Mouse (Mus musculus): Measurements from ENCODE around the gene Olfr733. TPM values are rescaled to one million over a fixed set of nuclear protein-coding genes. Genes with fewer than 3 reads are reported as not detected.

Gene Olfr733
- total RNA-seq (2012; rRNA removed) (not detected in 2 replicates), total RNA-seq (2014; rRNA removed) (not detected in 2 replicates), polyA plus RNA-seq (2012; ENCODE audit: insufficient read length, low read depth) (not detected in 2 replicates)

- TF ChIP-seq BHLHE40 (IDR thresholded peaks at IDR 0.05; ENCODE audit: low read depth, low read length) (no peak), USF1 (IDR thresholded peaks at IDR 0.05; ENCODE audit: low read depth, low read length) (no peak), MEF2A (IDR thresholded peaks at IDR 0.05; ENCODE audit: borderline replicate concordance, low read depth, low read length) (no peak), JUND (conservative IDR thresholded peaks at IDR 0.05; ENCODE audit: low read depth, low read length) (no peak), KAT2A (IDR thresholded peaks at IDR 0.05; ENCODE audit: insufficient replicate concordance, low read length) (no peak), JUN (IDR thresholded peaks at IDR 0.05; ENCODE audit: insufficient read depth, low read depth, low read length) (no peak), CHD1 (IDR thresholded peaks at IDR 0.05; ENCODE audit: low read depth, low read length) (no peak)
Observed at GRCm38 (mm10) chr14:50301422-50301821, at the start of gene Olfr733. Olfr733 (minus strand) TSS chr14:50301522.

GRCm38 (mm10) chr14:50348796-50349195, 47.5 kb upstream of the Olfr733 start, which contains the start of gene Olfr735:
Olfr735 (minus strand) TSS chr14:50348872.
- Histone ChIP-seq H3K27me3 (replicated peaks) (peaks cover 6% of the 10 kb centered on the region), H3K4me3 (replicated peaks in 1 of 3; ENCODE audit: low read depth in 2 of 3, low read length in 2 of 3, poor library complexity in 1 of 3) (no peak within 1 kb of the TSS), H3K27ac (ENCODE audit: insufficient read depth, low read depth) (no peak within 1 kb of the TSS), H3K4me2 (ENCODE audit: insufficient read depth, low read depth, poor library complexity, severe bottlenecking) (no peak within 1 kb of the TSS), H3K9ac (ENCODE audit: insufficient read depth, low read depth) (no peak within 1 kb of the TSS), H3K9me3 (replicated peaks; ENCODE audit: low read length) (no peaks in the 10 kb centered on the region), H3K4me1 (ENCODE audit: control insufficient read depth in 1 of 2, insufficient read depth in 2 of 2) (no peaks in the 10 kb centered on the region), H3K36me3 (replicated peaks in 1 of 2; ENCODE audit: control insufficient read depth in 1 of 2, insufficient read depth in 1 of 2, low read length in 1 of 2) (no peaks in the 10 kb centered on the region), H3K79me2 (replicated peaks; ENCODE audit: control insufficient read depth, extremely low read depth, insufficient read depth, poor library complexity, severe bottlenecking) (no peaks in the 10 kb centered on the region)
- no peak for TF ChIP-seq GABPA (IDR thresholded peaks at IDR 0.05; ENCODE audit: insufficient replicate concordance, low read depth, low read length)
- no peak for TF ChIP-seq BHLHE40 (IDR thresholded peaks at IDR 0.05; ENCODE audit: low read depth, low read length)
- no peak for TF ChIP-seq CHD1 (IDR thresholded peaks at IDR 0.05; ENCODE audit: low read depth, low read length)
- no peak for TF ChIP-seq HCFC1 (IDR thresholded peaks at IDR 0.05; ENCODE audit: low read depth, low read length)
- TF ChIP-seq CTCF (conservative IDR thresholded peaks at IDR 0.05 in 1 of 2, IDR thresholded peaks at IDR 0.05 in 1 of 2; ENCODE audit: low read depth in 2 of 2, low read length in 2 of 2) = no peak
- TF ChIP-seq USF1 (IDR thresholded peaks at IDR 0.05; ENCODE audit: low read depth, low read length) = no peak
- TF ChIP-seq MYC (IDR thresholded peaks at IDR 0.05; ENCODE audit: low read depth, low read length) = no peak
- no peak for TF ChIP-seq ZC3H11A (IDR thresholded peaks at IDR 0.05; ENCODE audit: low read depth, low read length)
- dilution Hi-C loops (cut with MboI; ENCODE audit: extremely low pct_ligation_motif_present, extremely low pct_unique_long_range_greater_than_20kb, low sequenced_read_pairs) (no loop called here), in situ Hi-C loops (cut with MboI; ENCODE audit: low pct_ligation_motif_present, low pct_unique_long_range_greater_than_20kb, low sequenced_read_pairs) (no loop called here)
- no peak for DNase-seq (ENCODE audit: extremely low read depth)

More at GRCm38 (mm10) chr14:50301422-50301821, at the start of gene Olfr733:
- no peak within 1 kb of the TSS for H3K9ac ChIP-seq (ENCODE audit: insufficient read depth, low read depth)
- in situ Hi-C loops (cut with MboI; ENCODE audit: low pct_ligation_motif_present, low pct_unique_long_range_greater_than_20kb, low sequenced_read_pairs) (no loop called here), dilution Hi-C loops (cut with MboI; ENCODE audit: extremely low pct_ligation_motif_present, extremely low pct_unique_long_range_greater_than_20kb, low sequenced_read_pairs) (no loop called here)
- no peaks in the 10 kb centered on the region for H3K79me2 ChIP-seq (replicated peaks; ENCODE audit: control insufficient read depth, extremely low read depth, insufficient read depth, poor library complexity, severe bottlenecking)
- no peak within 1 kb of the TSS for H3K27ac ChIP-seq (ENCODE audit: insufficient read depth, low read depth)
- H3K36me3 ChIP-seq (replicated peaks in 1 of 2; ENCODE audit: control insufficient read depth in 1 of 2, insufficient read depth in 1 of 2, low read length in 1 of 2) = no peaks in the 10 kb centered on the region
- no peaks in the 10 kb centered on the region for H3K4me1 ChIP-seq (ENCODE audit: control insufficient read depth in 1 of 2, insufficient read depth in 2 of 2)
- peaks cover 4% of the 10 kb centered on the region for H3K27me3 ChIP-seq (replicated peaks)
- no peak within 1 kb of the TSS for H3K4me3 ChIP-seq (replicated peaks in 1 of 3; ENCODE audit: low read depth in 2 of 3, low read length in 2 of 3, poor library complexity in 1 of 3)
- DNase-seq (ENCODE audit: extremely low read depth) = no peak
- H3K4me2 ChIP-seq (ENCODE audit: insufficient read depth, low read depth, poor library complexity, severe bottlenecking) = no peak within 1 kb of the TSS
- no peaks in the 10 kb centered on the region for H3K9me3 ChIP-seq (replicated peaks; ENCODE audit: low read length)

GRCm38 (mm10) chr14:50326661-50327060, 25.3 kb upstream of the Olfr733 start, which contains the start of gene Olfr734:
Olfr734 (minus strand) TSS chr14:50326761.
- Histone ChIP-seq H3K4me2 (ENCODE audit: insufficient read depth, low read depth, poor library complexity, severe bottlenecking) (no peak within 1 kb of the TSS), H3K79me2 (replicated peaks; ENCODE audit: control insufficient read depth, extremely low read depth, insufficient read depth, poor library complexity, severe bottlenecking) (no peaks in the 10 kb centered on the region), H3K27ac (ENCODE audit: insufficient read depth, low read depth) (no peak within 1 kb of the TSS), H3K9ac (ENCODE audit: insufficient read depth, low read depth) (no peak within 1 kb of the TSS), H3K36me3 (replicated peaks in 1 of 2; ENCODE audit: control insufficient read depth in 1 of 2, insufficient read depth in 1 of 2, low read length in 1 of 2) (no peaks in the 10 kb centered on the region), H3K27me3 (replicated peaks) (peaks cover 1% of the 10 kb centered on the region), H3K4me3 (replicated peaks in 1 of 3; ENCODE audit: low read depth in 2 of 3, low read length in 2 of 3, poor library complexity in 1 of 3) (no peak within 1 kb of the TSS), H3K9me3 (replicated peaks; ENCODE audit: low read length) (no peaks in the 10 kb centered on the region), H3K4me1 (ENCODE audit: control insufficient read depth in 1 of 2, insufficient read depth in 2 of 2) (no peaks in the 10 kb centered on the region)
- in situ Hi-C loops (cut with MboI; ENCODE audit: low pct_ligation_motif_present, low pct_unique_long_range_greater_than_20kb, low sequenced_read_pairs) (no loop called here), dilution Hi-C loops (cut with MboI; ENCODE audit: extremely low pct_ligation_motif_present, extremely low pct_unique_long_range_greater_than_20kb, low sequenced_read_pairs) (no loop called here)
- no peak for TF ChIP-seq HCFC1 (IDR thresholded peaks at IDR 0.05; ENCODE audit: low read depth, low read length)
- TF ChIP-seq ZKSCAN1 (IDR thresholded peaks at IDR 0.05; ENCODE audit: borderline replicate concordance, low read depth, low read length) = no peak
- TF ChIP-seq POLR2A (IDR thresholded peaks at IDR 0.05; ENCODE audit: low read depth, low read length) = no peak
- TF ChIP-seq ZMIZ1 (IDR thresholded peaks at IDR 0.05; ENCODE audit: low read depth, low read length) = no peak
- TF ChIP-seq JUND (conservative IDR thresholded peaks at IDR 0.05; ENCODE audit: low read depth, low read length) = no peak
- TF ChIP-seq IRF4 (IDR thresholded peaks at IDR 0.05; ENCODE audit: low read depth, low read length) = no peak
- TF ChIP-seq SMC3 (IDR thresholded peaks at IDR 0.05; ENCODE audit: low read depth, low read length) = no peak
- TF ChIP-seq NRF1 (IDR thresholded peaks at IDR 0.05; ENCODE audit: low read depth, low read length) = no peak
- TF ChIP-seq USF1 (IDR thresholded peaks at IDR 0.05; ENCODE audit: low read depth, low read length) = no peak
- TF ChIP-seq CHD1 (IDR thresholded peaks at IDR 0.05; ENCODE audit: low read depth, low read length) = no peak
- no peak for TF ChIP-seq BHLHE40 (IDR thresholded peaks at IDR 0.05; ENCODE audit: low read depth, low read length)
- no peak for TF ChIP-seq ELF1 (IDR thresholded peaks at IDR 0.05; ENCODE audit: low read depth, low read length)
- TF ChIP-seq EP300 (IDR thresholded peaks at IDR 0.05; ENCODE audit: low read length) = no peak
- TF ChIP-seq KAT2A (IDR thresholded peaks at IDR 0.05; ENCODE audit: insufficient replicate concordance, low read length) = no peak
- TF ChIP-seq USF2 (conservative IDR thresholded peaks at IDR 0.05; ENCODE audit: low read depth, low read length) = no peak
- no peak for TF ChIP-seq TCF12 (IDR thresholded peaks at IDR 0.05; ENCODE audit: low read depth, low read length)
- TF ChIP-seq TBP (conservative IDR thresholded peaks at IDR 0.05; ENCODE audit: low read depth, low read length) = no peak
- DNase-seq (ENCODE audit: extremely low read depth) = no peak

Data from CH12.LX (cell line).